Mouse (Mus musculus) embryonic facial prominence, embryonic 15.5 days (tissue): Measurements from ENCODE around the gene Itpk1. TPM values are rescaled to one million over a fixed set of nuclear protein-coding genes. Genes with fewer than 3 reads are reported as not detected.

ENCODE experiments used
- ATAC-seq: fragments of 200-750 bp; cut with Nextera tagmentation; 2 replicates; pipeline ENCODE4 v1.8.0; 2017; ENCODE audit warnings: low read depth, moderate TSS enrichment; ENCODE audit not compliant: insufficient number of reproducible peaks, low FRiP score, low TSS enrichment
- H3K27ac ChIP-seq: fragments of 300-500 bp; sonication (generic); replicated peaks from 2 replicates; pipeline ENCODE4 v1.5.1; 2015; ENCODE audit warnings: mild to moderate bottlenecking, inconsistent platforms
- H3K27me3 ChIP-seq: fragments of 300-500 bp; sonication (generic); 2 replicates; pipeline ENCODE4 v1.6.1; 2015; ENCODE audit warnings: inconsistent platforms
- H3K36me3 ChIP-seq: fragments of 300-500 bp; sonication (generic); 2 replicates; pipeline ENCODE4 v1.6.1; 2015; ENCODE audit warnings: mild to moderate bottlenecking, inconsistent platforms
- H3K4me1 ChIP-seq: fragments of 300-500 bp; sonication (generic); 2 replicates; pipeline ENCODE4 v1.6.1; 2015; ENCODE audit warnings: inconsistent platforms
- H3K4me2 ChIP-seq: fragments of 300-500 bp; sonication (generic); replicated peaks from 2 replicates; pipeline ENCODE4 v1.6.1; 2015; ENCODE audit warnings: mild to moderate bottlenecking, inconsistent platforms
- H3K4me3 ChIP-seq: fragments of 300-500 bp; sonication (generic); replicated peaks from 2 replicates; pipeline ENCODE4 v1.5.1; 2015; ENCODE audit warnings: mild to moderate bottlenecking, inconsistent platforms
- H3K9ac ChIP-seq: fragments of 300-500 bp; sonication (generic); 2 replicates; pipeline ENCODE4 v1.6.1; 2015; ENCODE audit warnings: inconsistent platforms
- H3K9me3 ChIP-seq: fragments of 300-500 bp; sonication (generic); replicated peaks from 2 replicates; pipeline ENCODE4 v1.6.1; 2016; ENCODE audit warnings: inconsistent platforms
- WGBS: fragments of 180-500 bp; shearing (Covaris S2); methylation state at CpG from one replicate; pipeline ENCODE4 v1.1.7; 2015; 5-methylcytosine and 5-hydroxymethylcytosine counted together
- polyA plus RNA-seq: library from polyadenylated mRNA; unstranded; fragments of >200 nt; fragmentation: Nextera tagmentation; extraction: Ambion mirVana; gene quantifications from 2 replicates; pipeline ENCODE4 v1.2.1, GENCODE M21; 2015

Gene Itpk1
- polyA plus RNA-seq, 1 experiment from 2014 or later = 13.6 TPM

DNA sequence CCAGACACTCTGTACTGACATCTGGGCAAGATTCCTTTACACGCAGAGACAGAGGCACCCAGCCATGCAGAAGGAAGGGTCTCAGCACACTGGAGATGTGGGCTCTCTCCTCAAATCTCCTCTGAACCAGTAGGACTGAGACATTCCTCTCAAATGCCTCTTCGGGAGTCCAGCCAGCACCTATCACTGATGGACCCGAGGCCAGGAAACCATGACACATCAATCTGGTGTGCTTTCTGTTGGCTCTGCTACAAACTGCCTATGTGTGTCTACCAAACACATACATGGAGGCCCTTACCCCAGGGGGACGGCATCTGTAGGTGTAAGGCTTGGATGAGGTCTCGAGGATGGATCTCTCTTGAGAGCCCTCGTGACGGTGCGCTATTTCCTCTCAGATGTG is 117.6 kb downstream of the Itpk1 start:
- Histone ChIP-seq H3K27ac (no peak overlapping the region), H3K4me3 (no peak overlapping the region), H3K9ac (no peak overlapping the region), H3K36me3 (0 out of 2 replicates have a peak, but pooled peaks cover 7% of the 10 kb centered on the region), H3K9me3 (no peaks in the 10 kb centered on the region), H3K4me1 (peaks cover 9% of the 10 kb centered on the region), H3K27me3 (no peaks in the 10 kb centered on the region), H3K4me2 (no peak overlapping the region)
- ATAC-seq = no peak
- WGBS = 87% methylated on average over 8 of the region's 8 CpGs

DNA sequence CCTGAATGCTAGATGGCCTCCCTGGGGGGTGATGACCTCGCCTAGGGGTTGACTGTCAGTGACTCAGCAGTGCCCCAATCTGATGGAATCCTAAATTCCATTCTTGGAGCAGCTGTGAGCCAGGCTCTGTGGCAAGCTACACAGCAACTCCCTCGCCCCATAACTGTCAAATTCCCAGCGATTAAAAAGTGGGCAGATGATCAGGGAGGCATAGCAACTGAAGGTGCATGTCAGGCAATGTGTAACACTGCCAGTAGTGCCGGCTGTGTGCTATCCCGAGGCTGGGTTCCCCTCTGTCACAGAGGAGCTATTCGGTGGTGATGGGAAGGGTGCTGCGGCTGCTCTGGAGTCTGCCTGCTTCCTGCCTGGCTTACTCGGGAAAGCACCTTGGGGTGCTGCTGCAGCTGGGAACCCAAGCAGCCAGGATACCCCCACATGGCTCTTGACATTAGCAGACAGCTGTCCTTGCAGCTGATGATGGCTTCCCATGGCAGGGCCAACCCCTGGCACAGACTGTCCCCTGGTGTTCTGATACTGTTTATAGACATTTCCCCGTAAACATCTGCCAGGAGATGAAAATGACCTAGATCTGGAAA is 118.3 kb downstream of the Itpk1 start:
- H3K9ac ChIP-seq = no peak overlapping the region
- no peaks in the 10 kb centered on the region for H3K9me3 ChIP-seq
- no peaks in the 10 kb centered on the region for H3K27me3 ChIP-seq
- H3K27ac ChIP-seq = no peak overlapping the region
- WGBS = 69% methylated on average over 9 of the region's 9 CpGs
- no peak for ATAC-seq
- H3K4me2 ChIP-seq = no peak overlapping the region
- H3K4me3 ChIP-seq = no peak overlapping the region
- H3K4me1 ChIP-seq = peaks cover 9% of the 10 kb centered on the region
- H3K36me3 ChIP-seq = 0 out of 2 replicates have a peak, but pooled peaks cover 7% of the 10 kb centered on the region

DNA sequence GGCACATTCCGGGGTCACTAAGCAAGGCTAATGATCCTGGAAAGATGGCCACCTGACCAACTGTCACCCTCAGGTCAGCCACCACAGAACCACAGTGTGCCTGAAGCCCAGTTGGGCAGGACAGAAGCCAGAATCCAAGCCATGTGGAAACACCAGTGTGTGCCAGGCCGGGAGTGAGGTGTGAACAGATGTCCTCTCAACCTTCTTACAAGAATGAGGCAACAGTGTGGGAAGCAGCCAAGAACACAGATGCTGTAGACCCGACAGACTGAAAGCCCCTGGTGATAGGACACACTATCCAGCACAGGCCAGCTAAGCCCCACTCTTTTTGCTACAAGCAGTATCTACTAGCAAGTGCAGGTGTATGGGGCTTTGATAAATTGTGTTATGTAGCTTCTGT is 119.3 kb downstream of the Itpk1 start:
- ATAC-seq = no peak
- Histone ChIP-seq H3K4me3 (no peak overlapping the region), H3K9ac (no peak overlapping the region), H3K36me3 (0 out of 2 replicates have a peak, but pooled peaks cover 7% of the 10 kb centered on the region), H3K27me3 (no peaks in the 10 kb centered on the region), H3K27ac (no peak overlapping the region), H3K9me3 (no peaks in the 10 kb centered on the region), H3K4me2 (no peak overlapping the region), H3K4me1 (peaks cover 9% of the 10 kb centered on the region)
- WGBS = 87% methylated on average over 3 of the region's 3 CpGs

DNA sequence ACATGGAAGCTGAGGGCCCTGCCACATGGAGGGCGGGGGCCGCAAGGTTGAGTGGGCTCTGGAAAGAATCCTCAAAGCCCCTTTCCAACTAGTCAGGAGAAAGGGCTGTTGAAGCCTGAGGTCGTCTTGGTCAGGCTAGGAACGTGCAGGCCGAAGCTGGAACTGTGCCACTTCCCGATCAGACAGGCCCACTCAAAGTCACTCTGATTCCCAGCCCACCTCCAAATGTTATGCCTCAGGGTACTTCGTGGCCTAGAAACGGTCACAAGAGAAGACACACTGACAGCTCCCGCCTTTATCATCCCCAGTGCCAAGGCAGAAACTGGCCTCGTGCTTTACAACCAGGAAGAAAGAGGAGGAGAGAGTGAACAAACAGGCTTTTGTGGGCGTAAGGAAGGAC is 122.3 kb downstream of the Itpk1 start:
- Histone ChIP-seq H3K4me3 (no peak overlapping the region), H3K36me3 (peaks cover 11% of the 10 kb centered on the region; the same call in 1 of the 2 replicates), H3K4me2 (no peak overlapping the region), H3K9ac (no peak overlapping the region), H3K4me1 (peaks cover 9% of the 10 kb centered on the region), H3K27ac (no peak overlapping the region), H3K9me3 (no peaks in the 10 kb centered on the region), H3K27me3 (no peaks in the 10 kb centered on the region)
- no peak for ATAC-seq
- 57% methylated on average over 11 of the region's 11 CpGs for WGBS

DNA sequence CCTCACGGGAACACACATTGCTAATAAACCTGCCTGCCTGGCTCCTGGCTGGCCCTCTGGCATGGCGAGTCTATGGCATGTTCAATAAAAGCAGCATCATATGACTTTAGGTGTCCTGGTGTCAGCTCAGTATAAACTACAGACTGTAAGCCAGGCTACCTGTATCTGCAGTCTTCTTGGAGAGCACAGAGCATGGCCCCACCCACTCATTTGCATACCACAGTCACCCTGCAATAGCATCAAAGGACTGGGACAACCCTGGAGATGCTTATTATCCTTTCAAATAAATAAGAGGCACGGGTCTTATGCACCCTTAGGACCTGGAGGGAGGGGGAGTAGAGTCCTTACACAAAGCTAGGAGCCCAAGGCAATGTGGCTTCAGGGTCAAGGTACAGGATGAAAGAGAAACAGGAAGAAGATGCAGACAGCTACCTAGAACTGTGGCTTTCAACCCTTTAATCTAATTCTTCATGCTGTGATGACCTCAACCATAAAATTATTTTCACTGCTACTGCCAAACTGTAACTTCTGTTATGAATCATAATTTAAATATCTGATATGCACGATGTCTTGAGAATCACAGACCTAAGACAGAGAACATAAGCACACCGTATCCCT is 123.0 kb downstream of the Itpk1 start:
- H3K27ac ChIP-seq = no peak overlapping the region
- no peak for ATAC-seq
- peaks cover 11% of the 10 kb centered on the region; the same call in 1 of the 2 replicates for H3K36me3 ChIP-seq
- no peak overlapping the region for H3K4me2 ChIP-seq
- H3K27me3 ChIP-seq = no peaks in the 10 kb centered on the region
- 63% methylated on average over 5 of the region's 5 CpGs for WGBS
- peaks cover 9% of the 10 kb centered on the region for H3K4me1 ChIP-seq
- no peak overlapping the region for H3K9ac ChIP-seq
- H3K4me3 ChIP-seq = no peak overlapping the region
- H3K9me3 ChIP-seq = no peaks in the 10 kb centered on the region

DNA sequence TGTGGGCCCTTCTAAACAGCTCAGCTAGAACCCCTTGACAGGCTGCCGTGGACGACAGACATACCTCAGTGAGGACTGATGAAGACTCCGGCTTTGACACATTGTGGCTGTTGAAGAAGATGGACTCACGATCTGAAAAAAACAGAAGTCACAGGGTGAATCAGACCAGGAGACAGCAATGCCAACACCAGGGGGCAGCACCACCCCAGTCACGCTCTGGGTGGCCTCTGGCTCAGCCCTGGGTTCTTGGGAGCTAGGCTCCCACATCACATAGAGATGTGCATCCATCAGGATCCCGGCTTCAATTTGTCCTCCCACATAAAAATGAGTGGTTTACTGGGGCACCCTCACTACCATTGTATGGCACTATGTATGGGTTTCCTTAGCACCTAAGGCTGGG is 125.7 kb downstream of the Itpk1 start:
- no peak overlapping the region for H3K4me2 ChIP-seq
- peaks cover 9% of the 10 kb centered on the region for H3K4me1 ChIP-seq
- H3K27me3 ChIP-seq = no peaks in the 10 kb centered on the region
- H3K9me3 ChIP-seq = no peaks in the 10 kb centered on the region
- H3K27ac ChIP-seq = no peak overlapping the region
- WGBS = 61% methylated on average over 6 of the region's 6 CpGs
- H3K9ac ChIP-seq = no peak overlapping the region
- peaks cover 11% of the 10 kb centered on the region; the same call in 1 of the 2 replicates for H3K36me3 ChIP-seq
- no peak overlapping the region for H3K4me3 ChIP-seq
- no peak for ATAC-seq

DNA sequence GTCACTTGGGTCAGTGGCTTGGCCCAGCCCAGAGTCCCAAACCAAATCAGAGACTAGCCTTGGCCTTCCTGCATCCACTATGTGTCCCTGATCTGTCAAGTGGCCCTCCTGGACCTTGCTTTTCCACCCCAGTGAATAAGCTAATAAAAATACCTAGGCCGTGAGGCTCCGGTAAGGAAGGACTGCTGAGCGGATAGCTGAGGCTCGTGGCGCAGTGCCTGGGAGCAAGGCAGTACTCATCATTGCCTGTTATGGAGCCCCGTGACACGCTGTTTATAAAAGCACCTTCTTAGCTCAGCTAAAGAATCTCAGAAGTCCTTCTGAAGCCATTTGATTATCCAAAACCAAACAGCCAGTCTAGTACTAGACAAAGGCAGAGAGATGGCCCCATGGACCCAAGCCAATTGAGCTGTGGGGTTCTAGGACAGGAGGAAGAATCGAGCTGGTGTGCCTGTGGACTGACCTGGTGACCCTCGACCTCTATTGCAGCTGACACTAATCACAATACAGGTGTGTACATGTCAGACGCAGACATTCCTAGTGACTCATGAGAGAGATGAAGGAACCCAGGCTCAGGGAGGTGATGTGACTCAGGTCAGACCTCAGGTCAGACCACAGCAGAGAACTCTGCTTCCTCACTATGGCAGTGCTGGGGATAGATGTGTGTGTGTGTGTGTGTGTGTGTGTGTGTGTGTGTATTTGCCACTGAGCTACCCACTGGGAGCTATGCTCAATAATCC is 127.9 kb downstream of the Itpk1 start:
- 85% methylated on average over 10 of the region's 10 CpGs for WGBS
- H3K9ac ChIP-seq = no peak overlapping the region
- no peak overlapping the region for H3K4me2 ChIP-seq
- H3K27ac ChIP-seq = no peak overlapping the region
- no peak overlapping the region for H3K4me3 ChIP-seq
- ATAC-seq = no peak
- no peaks in the 10 kb centered on the region for H3K9me3 ChIP-seq
- H3K27me3 ChIP-seq = no peaks in the 10 kb centered on the region
- H3K36me3 ChIP-seq = peaks cover 20% of the 10 kb centered on the region
- no peaks in the 10 kb centered on the region for H3K4me1 ChIP-seq

DNA sequence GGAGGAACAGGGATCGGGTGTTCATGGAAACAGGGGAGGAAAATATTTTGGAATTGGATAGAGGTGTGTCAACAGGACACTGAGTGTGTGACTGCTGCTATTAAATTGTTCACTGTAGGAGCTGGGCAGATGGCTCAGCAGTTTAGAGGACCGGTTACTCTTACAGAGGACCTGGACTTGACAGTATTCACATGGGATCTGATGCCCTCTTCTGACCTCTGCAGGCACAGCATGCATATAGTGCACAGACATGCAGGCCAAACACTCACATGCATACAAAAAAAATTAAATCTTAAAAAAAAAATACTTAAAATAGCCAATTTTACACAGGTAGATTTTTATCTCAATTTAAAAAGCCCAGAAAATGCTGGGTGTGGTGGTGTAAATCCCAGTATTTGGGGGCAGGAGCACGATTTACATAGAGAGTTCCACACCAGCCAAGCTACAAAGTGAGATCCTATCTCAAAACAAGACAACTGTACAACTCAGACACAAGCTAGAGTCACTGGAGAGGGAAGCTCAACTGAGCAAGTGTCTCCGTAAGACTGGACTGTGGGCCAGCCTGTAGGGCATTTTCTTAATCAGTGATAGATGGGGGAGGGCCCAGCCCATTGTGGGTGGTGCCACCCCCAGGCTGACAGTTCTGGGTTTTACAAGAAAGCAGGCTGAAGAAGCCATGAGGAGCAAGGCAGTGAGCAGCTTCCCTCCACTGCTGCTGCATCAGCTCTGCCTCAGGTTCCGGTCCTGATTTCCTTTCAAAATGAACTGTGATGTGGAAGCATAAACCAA is 129.0 kb downstream of the Itpk1 start:
- Histone ChIP-seq H3K27me3 (no peaks in the 10 kb centered on the region), H3K36me3 (peaks cover 20% of the 10 kb centered on the region), H3K4me1 (no peaks in the 10 kb centered on the region), H3K4me2 (no peak overlapping the region), H3K27ac (no peak overlapping the region), H3K4me3 (no peak overlapping the region), H3K9me3 (no peaks in the 10 kb centered on the region), H3K9ac (no peak overlapping the region)
- 75% methylated on average over 5 of the region's 5 CpGs for WGBS
- no peak for ATAC-seq

DNA sequence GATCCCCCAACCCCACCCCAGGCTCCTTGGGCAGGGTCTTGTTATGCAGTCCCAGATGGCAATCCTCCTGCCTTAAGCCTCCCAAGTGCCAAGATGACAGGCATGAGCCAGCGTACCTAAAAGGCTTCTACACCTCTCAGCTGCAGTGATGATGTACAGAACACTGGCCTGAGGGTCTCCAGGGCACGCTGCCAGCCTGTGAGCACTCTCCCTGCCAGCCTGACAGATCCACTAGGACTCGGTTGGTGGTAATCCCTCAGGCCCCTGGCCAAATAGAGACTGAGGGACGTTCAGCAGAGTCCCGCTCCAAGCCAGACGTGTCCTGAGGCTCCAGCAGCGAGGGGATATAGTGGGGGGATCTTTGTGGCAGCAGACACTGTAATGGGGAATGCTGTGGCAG is 131.7 kb downstream of the Itpk1 start:
- H3K36me3 ChIP-seq = peaks cover 34% of the 10 kb centered on the region
- no peak overlapping the region for H3K9ac ChIP-seq
- H3K27me3 ChIP-seq = no peaks in the 10 kb centered on the region
- WGBS = 60% methylated on average over 7 of the region's 7 CpGs
- no peaks in the 10 kb centered on the region for H3K9me3 ChIP-seq
- ATAC-seq = no peak
- no peak overlapping the region for H3K27ac ChIP-seq
- H3K4me2 ChIP-seq = no peak overlapping the region
- H3K4me1 ChIP-seq = no peaks in the 10 kb centered on the region
- no peak overlapping the region for H3K4me3 ChIP-seq

DNA sequence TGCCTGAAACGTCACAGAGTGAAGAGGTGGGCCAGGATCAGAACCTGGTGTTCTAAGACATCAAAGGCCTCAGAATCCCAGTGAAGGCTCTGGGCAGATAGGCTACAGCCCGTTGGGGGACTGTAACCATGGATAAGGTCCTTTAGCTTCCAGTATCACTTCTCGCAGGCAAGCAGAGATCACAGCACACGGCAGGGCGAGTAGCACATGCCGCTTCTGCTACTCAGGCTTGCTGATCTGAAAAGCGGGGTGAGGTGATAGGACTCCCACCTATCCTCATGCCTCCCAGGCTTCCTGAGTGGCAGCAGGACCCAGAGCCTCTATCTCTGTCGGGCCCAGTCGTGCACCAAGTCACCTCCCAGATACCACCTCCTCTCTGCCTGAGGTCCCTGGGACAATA is 133.1 kb downstream of the Itpk1 start:
- H3K27ac ChIP-seq = no peak overlapping the region
- no peak for ATAC-seq
- no peak overlapping the region for H3K4me3 ChIP-seq
- no peaks in the 10 kb centered on the region for H3K9me3 ChIP-seq
- H3K27me3 ChIP-seq = no peaks in the 10 kb centered on the region
- no peak overlapping the region for H3K9ac ChIP-seq
- H3K4me2 ChIP-seq = no peak overlapping the region
- no peaks in the 10 kb centered on the region for H3K4me1 ChIP-seq
- H3K36me3 ChIP-seq = peaks cover 23% of the 10 kb centered on the region; the same call in 1 of the 2 replicates
- 83% methylated on average over 9 of the region's 9 CpGs for WGBS

- Histone ChIP-seq H3K27ac (no peak overlapping the region), H3K4me2 (no peak overlapping the region), H3K9me3 (no peaks in the 10 kb centered on the region), H3K4me3 (no peak overlapping the region), H3K9ac (no peak overlapping the region), H3K27me3 (no peaks in the 10 kb centered on the region), H3K4me1 (no peaks in the 10 kb centered on the region), H3K36me3 (peaks cover 23% of the 10 kb centered on the region; the same call in 1 of the 2 replicates)
- WGBS = 66% methylated on average over 5 of the region's 5 CpGs
- no peak for ATAC-seq
These were observed 134.0 kb downstream of the Itpk1 start for GRCm38 (mm10) chr12:102570734-102571133.
